Mouse (Mus musculus) embryonic facial prominence, embryonic 10.5 days (tissue): ENCODE results near the gene Emc10. TPM values are rescaled to one million over a fixed set of nuclear protein-coding genes. Genes with fewer than 3 reads are reported as not detected.

Source experiments
- DNase-seq: peaks from one replicate; pipeline ENCODE4 v3.0.0-alpha.2; 2017; ENCODE audit warnings: low spot score
- H3K27ac ChIP-seq: fragments of 300-500 bp; sonication (generic); replicated peaks from 2 replicates; pipeline ENCODE4 v1.5.1; 2016; ENCODE audit warnings: mild to moderate bottlenecking
- H3K27me3 ChIP-seq: fragments of 300-500 bp; sonication (generic); replicated peaks from 2 replicates; pipeline ENCODE4 v1.6.1; 2016; ENCODE audit warnings: low read depth, mild to moderate bottlenecking; ENCODE audit not compliant: poor library complexity, severe bottlenecking
- H3K36me3 ChIP-seq: fragments of 300-500 bp; sonication (generic); replicated peaks from 2 replicates; pipeline ENCODE4 v1.6.1; 2016; ENCODE audit warnings: mild to moderate bottlenecking, moderate library complexity
- H3K4me1 ChIP-seq: fragments of 300-500 bp; sonication (generic); 2 replicates; pipeline ENCODE4 v1.6.1; 2016
- H3K4me3 ChIP-seq: fragments of 300-500 bp; sonication (generic); 2 replicates; pipeline ENCODE4 v1.5.1; 2016; ENCODE audit warnings: mild to moderate bottlenecking, moderate library complexity
- H3K9me3 ChIP-seq: fragments of 300-500 bp; sonication (generic); 2 replicates; pipeline ENCODE4 v1.6.1; 2016; ENCODE audit warnings: mild to moderate bottlenecking
- WGBS: fragments of 180-500 bp; shearing (Covaris S2); methylation state at CpG from one replicate; pipeline ENCODE4 v1.1.7; 2016; 5-methylcytosine and 5-hydroxymethylcytosine counted together
- polyA plus RNA-seq: library from polyadenylated mRNA; unstranded; fragments of >200 nt; fragmentation: Nextera tagmentation; extraction: Ambion mirVana; gene quantifications from 2 replicates; pipeline ENCODE4 v1.2.1, GENCODE M21; 2016

Emc10 gene
- polyA plus RNA-seq, 1 experiment from 2014 or later = 82.7 TPM

- Histone ChIP-seq H3K36me3 (peaks cover 24% of the 10 kb centered on the region), H3K4me3 (no peak overlapping the region), H3K4me1 (peaks cover 50% of the 10 kb centered on the region), H3K9me3 (no peaks in the 10 kb centered on the region), H3K27ac (no peak overlapping the region), H3K27me3 (peaks cover 75% of the 10 kb centered on the region)
- WGBS = 90% methylated on average over 10 of the region's 10 CpGs
- peak; percentile 7 for DNase-seq
These were observed 32.6 kb downstream of the Emc10 start for GRCm38 (mm10) chr7:44463556-44464225.

- no peak for DNase-seq
- peaks cover 43% of the 10 kb centered on the region for H3K4me1 ChIP-seq
- no peaks in the 10 kb centered on the region for H3K9me3 ChIP-seq
- H3K27me3 ChIP-seq = peaks cover 76% of the 10 kb centered on the region
- H3K36me3 ChIP-seq = peaks cover 31% of the 10 kb centered on the region
- WGBS = 35% methylated on average over 8 of the region's 8 CpGs
- no peak overlapping the region for H3K27ac ChIP-seq
- peak overlapping the region; percentile 54; the same call in 1 of the 2 replicates for H3K4me3 ChIP-seq
These were observed 33.3 kb downstream of the Emc10 start for GRCm38 (mm10) chr7:44463056-44463425.

DNA sequence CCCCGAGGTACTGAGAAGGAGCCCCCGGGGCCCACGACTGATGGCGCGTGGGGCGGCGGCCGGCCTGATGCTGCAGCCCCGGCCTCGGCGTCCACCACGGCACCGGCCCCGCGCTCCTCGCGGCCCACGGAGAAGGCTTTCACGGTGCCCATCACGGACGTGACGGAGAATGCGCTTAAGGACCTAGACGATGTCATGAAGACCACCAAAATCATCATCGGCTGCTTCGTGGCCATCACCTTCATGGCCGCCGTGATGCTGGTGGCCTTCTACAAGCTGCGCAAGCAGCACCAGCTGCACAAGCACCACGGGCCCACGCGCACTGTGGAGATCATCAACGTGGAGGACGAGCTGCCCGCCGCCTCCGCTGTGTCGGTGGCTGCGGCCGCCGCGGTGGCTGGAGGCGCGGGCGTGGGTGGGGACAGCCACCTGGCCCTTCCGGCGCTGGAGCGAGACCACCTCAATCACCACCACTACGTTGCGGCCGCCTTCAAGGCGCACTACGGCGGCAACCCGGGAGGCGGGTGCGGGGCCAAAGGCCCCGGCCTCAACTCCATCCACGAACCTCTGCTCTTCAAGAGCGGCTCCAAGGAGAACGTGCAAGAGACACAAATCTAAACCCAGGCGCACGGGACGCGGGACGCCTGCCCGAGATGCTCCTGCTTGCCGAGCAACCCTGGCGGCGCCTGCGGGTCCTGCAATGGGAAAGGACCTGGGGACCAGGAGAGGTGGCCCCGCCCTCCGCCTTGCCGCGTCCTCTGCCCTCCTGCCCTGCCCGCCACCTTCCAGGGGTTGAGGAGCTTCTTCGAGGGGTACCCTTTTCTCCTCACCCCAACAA is 33.9 kb downstream of the Emc10 start:
- peak overlapping the region; percentile 54 for H3K4me3 ChIP-seq
- H3K9me3 ChIP-seq = no peaks in the 10 kb centered on the region
- no peak overlapping the region for H3K27ac ChIP-seq
- H3K27me3 ChIP-seq = peaks cover 76% of the 10 kb centered on the region
- H3K4me1 ChIP-seq = peaks cover 42% of the 10 kb centered on the region
- WGBS = 22% methylated on average over 77 of the region's 77 CpGs
- DNase-seq = peak; percentile 85
- H3K36me3 ChIP-seq = peaks cover 36% of the 10 kb centered on the region

DNA sequence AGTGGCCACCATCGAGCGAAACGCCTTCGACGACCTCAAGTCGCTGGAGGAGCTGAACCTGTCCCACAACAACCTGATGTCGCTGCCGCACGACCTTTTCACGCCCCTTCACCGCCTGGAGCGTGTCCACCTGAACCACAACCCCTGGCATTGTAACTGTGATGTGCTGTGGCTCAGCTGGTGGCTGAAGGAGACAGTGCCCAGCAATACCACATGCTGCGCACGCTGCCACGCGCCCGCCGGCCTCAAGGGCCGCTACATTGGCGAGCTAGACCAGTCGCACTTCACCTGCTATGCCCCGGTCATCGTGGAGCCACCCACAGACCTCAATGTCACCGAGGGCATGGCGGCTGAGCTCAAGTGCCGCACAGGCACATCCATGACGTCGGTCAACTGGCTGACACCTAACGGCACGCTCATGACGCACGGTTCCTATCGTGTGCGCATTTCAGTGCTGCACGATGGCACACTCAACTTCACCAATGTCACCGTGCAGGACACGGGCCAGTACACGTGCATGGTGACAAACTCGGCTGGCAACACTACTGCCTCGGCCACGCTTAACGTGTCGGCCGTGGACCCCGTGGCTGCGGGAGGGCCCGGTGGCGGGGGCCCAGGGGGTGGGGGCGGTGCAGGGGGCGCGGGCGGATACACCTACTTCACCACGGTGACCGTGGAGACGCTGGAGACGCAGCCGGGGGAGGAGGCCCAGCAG is 34.7 kb downstream of the Emc10 start:
- Histone ChIP-seq H3K4me3 (peak overlapping the region; percentile 54; the same call in 1 of the 2 replicates), H3K9me3 (no peaks in the 10 kb centered on the region), H3K36me3 (peaks cover 44% of the 10 kb centered on the region), H3K27ac (no peak overlapping the region), H3K27me3 (peaks cover 80% of the 10 kb centered on the region), H3K4me1 (peaks cover 34% of the 10 kb centered on the region)
- WGBS = 70% methylated on average over 57 of the region's 57 CpGs
- peak; percentile 8 for DNase-seq

GRCm38 (mm10) chr7:44460767-44461502 is 35.4 kb downstream of the Emc10 start:
- Histone ChIP-seq H3K27ac (no peak overlapping the region), H3K27me3 (peaks cover 78% of the 10 kb centered on the region), H3K9me3 (no peaks in the 10 kb centered on the region), H3K4me1 (peaks cover 30% of the 10 kb centered on the region), H3K4me3 (no peak overlapping the region), H3K36me3 (peaks cover 46% of the 10 kb centered on the region)
- DNase-seq = peak; percentile 8
- WGBS = 78% methylated on average over 31 of the region's 31 CpGs

GRCm38 (mm10) chr7:44460067-44460466 is 36.3 kb downstream of the Emc10 start:
- Histone ChIP-seq H3K9me3 (no peaks in the 10 kb centered on the region), H3K4me3 (no peak overlapping the region), H3K27ac (no peak overlapping the region), H3K4me1 (peaks cover 23% of the 10 kb centered on the region), H3K27me3 (peaks cover 70% of the 10 kb centered on the region), H3K36me3 (peaks cover 46% of the 10 kb centered on the region)
- WGBS = 81% methylated on average over 6 of the region's 6 CpGs
- DNase-seq = no peak

- H3K36me3 ChIP-seq = peaks cover 25% of the 10 kb centered on the region
These were observed 40.0 kb downstream of the Emc10 start for GRCm38 (mm10) chr7:44456302-44456701.

DNA sequence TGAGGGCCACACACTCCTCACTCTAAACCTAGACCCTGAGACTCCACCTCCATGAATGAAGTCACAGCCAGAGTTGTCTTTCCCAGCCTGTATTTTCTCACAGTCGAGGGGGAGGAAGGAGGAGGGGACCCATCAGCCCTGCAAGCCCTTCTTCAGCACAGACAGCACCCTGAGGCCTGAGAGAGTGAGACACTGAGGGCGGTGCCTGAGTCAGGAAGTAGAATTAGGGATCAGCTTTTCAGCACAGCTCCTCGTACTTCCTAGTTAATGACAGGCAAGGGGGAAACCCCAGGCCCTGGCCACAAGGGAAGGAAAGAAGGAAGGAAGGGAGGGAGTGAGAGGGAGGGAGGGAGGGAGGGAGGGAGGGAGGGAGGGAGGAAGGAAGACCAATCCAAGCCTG is 43.1 kb downstream of the Emc10 start:
- DNase-seq = no peak
- Histone ChIP-seq H3K27me3 (0 out of 2 replicates have a peak, but pooled peaks cover 8% of the 10 kb centered on the region), H3K36me3 (peaks cover 17% of the 10 kb centered on the region), H3K9me3 (no peaks in the 10 kb centered on the region), H3K4me3 (no peak overlapping the region), H3K4me1 (0 out of 2 replicates have a peak, but pooled peaks cover 5% of the 10 kb centered on the region), H3K27ac (no peak overlapping the region)
- WGBS = 19% methylated on average over 3 of the region's 3 CpGs

More at GRCm38 (mm10) chr7:44456302-44456701, 40.0 kb downstream of the Emc10 start:
- no peaks in the 10 kb centered on the region for H3K9me3 ChIP-seq
- H3K4me3 ChIP-seq = no peak overlapping the region
- H3K4me1 ChIP-seq = 0 out of 2 replicates have a peak, but pooled peaks cover 5% of the 10 kb centered on the region
- H3K27me3 ChIP-seq = peaks cover 32% of the 10 kb centered on the region
- WGBS = 89% methylated on average over 1 of the region's 1 CpGs
- no peak overlapping the region for H3K27ac ChIP-seq
- DNase-seq = no peak

DNA sequence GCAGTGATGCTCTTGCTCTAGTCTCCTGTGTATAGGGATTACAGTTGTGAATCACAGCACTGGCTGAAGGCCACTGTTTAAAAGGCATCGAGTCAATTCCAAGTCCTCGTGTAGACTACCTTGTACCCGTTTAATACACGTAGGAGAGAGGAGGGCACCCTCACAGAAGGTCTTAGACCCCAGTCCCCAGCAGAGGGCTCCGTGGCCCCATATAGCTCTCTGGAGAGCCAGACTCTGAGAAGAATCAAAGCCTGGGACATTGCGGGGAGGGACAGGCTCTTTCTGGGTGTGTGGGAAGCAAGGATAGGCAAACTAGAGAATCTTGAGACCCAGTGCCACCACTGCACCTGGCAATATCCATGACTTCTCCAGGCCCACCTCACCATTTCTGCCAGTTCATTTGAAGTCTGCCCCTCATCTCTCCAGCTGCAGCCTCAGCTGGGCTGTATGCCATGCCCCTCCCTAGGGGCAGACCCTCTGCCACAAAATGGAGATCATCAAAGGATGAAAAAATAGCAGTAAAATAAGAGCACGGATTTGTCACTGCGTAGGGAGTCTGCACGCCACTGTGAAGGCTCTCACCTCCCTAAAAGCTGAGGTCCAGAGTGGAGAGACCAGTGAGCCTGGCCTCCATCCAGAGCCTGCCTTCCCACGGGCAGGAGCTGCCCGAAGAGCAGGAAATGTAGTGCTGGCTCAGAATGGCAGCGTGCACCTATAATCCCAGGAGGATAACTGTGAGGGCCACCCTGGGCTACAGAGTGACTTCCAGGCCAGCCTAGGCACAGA is 50.1 kb downstream of the Emc10 start:
- WGBS = 56% methylated on average over 12 of the region's 12 CpGs
- Histone ChIP-seq H3K36me3 (peaks cover 17% of the 10 kb centered on the region; the same call in 1 of the 2 replicates), H3K27me3 (peaks cover 68% of the 10 kb centered on the region), H3K4me3 (no peak overlapping the region), H3K9me3 (no peaks in the 10 kb centered on the region), H3K27ac (no peak overlapping the region), H3K4me1 (peaks cover 38% of the 10 kb centered on the region)
- DNase-seq = no peak

- 27% methylated on average over 7 of the region's 7 CpGs for WGBS
- Histone ChIP-seq H3K9me3 (no peaks in the 10 kb centered on the region), H3K36me3 (peaks cover 17% of the 10 kb centered on the region; the same call in 1 of the 2 replicates), H3K27ac (no peak overlapping the region), H3K4me1 (peaks cover 40% of the 10 kb centered on the region), H3K4me3 (no peak overlapping the region), H3K27me3 (peaks cover 75% of the 10 kb centered on the region)
- DNase-seq = no peak
These were observed 50.8 kb downstream of the Emc10 start for GRCm38 (mm10) chr7:44445528-44445923.

DNA sequence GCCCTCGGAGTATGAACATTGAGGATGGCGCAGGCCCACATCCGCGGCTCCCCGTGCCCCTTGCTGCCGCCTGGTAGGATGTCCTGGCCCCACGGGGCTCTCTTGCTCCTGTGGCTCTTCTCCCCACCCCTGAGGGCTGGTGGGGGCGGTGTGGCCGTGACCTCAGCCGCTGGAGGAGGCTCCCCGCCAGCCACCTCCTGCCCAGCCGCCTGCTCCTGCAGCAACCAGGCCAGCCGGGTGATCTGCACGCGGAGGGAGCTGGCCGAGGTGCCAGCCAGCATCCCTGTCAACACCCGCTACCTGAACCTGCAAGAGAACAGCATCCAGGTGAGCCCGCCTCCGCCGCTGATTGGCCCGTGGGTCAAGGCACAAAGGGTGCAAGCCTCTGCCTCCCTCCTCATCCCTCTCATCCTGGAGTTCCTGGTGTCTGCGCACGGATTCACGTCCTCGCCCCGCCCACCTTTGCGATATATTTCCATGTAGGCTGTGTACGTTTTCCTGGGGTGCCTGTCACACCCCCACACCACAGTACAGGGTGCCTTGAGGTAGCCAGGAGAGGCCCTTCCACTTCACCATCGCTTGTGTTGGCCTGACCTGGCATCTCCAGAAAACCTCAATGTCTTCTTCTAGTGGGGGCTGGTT is 51.3 kb downstream of the Emc10 start:
- 23% methylated on average over 29 of the region's 29 CpGs for WGBS
- peaks cover 80% of the 10 kb centered on the region for H3K27me3 ChIP-seq
- peaks cover 17% of the 10 kb centered on the region; the same call in 1 of the 2 replicates for H3K36me3 ChIP-seq

More for the DNA sequence above, 51.3 kb downstream of the Emc10 start:
- Histone ChIP-seq H3K9me3 (no peaks in the 10 kb centered on the region), H3K27ac (no peak overlapping the region), H3K4me1 (peaks cover 40% of the 10 kb centered on the region), H3K4me3 (peak overlapping the region; percentile 29; the same call in 1 of the 2 replicates)
- DNase-seq = no peak
